Mouse (Mus musculus): ENCODE measurements around the gene F2rl3. TPM values are rescaled to one million over a fixed set of nuclear protein-coding genes. Genes with fewer than 3 reads are reported as not detected.

The F2rl3 gene
- polyA plus RNA-seq, 1 experiment from 2014 or later: 0.39 TPM

GRCm38 (mm10) chr8:72746061-72746460 is 15.6 kb upstream of the F2rl3 start:
- Histone ChIP-seq H3K4me2 (replicated peaks) (no peak overlapping the region), H3K36me3 (replicated peaks; ENCODE audit: control insufficient read depth, insufficient read depth) (peaks cover 99% of the 10 kb centered on the region), H3K9ac (no peak overlapping the region), H3K27ac (no peak overlapping the region), H3K4me3 (replicated peaks; ENCODE audit: low read length) (no peak overlapping the region), H3K9me3 (ENCODE audit: control insufficient read depth, low read length) (no peaks in the 10 kb centered on the region), H3K4me1 (replicated peaks; ENCODE audit: control insufficient read depth, insufficient read depth, low read length) (no peaks in the 10 kb centered on the region), H3K27me3 (ENCODE audit: control insufficient read depth, insufficient read depth, low read length) (no peaks in the 10 kb centered on the region)
- WGBS: 53% methylated on average over 5 of the region's 5 CpGs
- ATAC-seq (ENCODE audit: low FRiP score): peak; percentile 41; the same call in 1 of the 2 replicates
- DNase-seq (ENCODE audit: low spot score): peak; percentile 61

DNA sequence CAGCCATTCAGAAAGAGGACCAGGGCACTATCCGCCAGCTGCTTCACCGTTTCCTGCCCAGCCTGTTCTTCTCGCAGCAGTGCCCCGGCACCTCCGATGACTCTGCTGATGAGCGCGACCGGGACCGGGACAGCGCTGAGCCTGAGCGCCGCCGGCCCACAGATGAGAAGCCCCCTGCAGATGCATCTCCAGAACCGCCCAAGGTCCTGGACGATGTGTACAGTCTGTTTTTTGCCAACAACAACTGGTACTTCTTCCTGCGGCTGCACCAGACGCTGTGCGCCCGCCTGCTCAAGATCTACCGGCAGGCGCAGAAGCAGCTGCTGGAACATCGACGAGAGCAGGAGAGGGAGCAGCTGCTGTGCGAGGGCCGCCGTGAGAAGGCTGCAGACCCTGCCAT is 11.8 kb upstream of the F2rl3 start:
- Histone ChIP-seq H3K9ac (no peak overlapping the region), H3K4me1 (replicated peaks; ENCODE audit: control insufficient read depth, insufficient read depth, low read length) (no peaks in the 10 kb centered on the region), H3K9me3 (ENCODE audit: control insufficient read depth, low read length) (no peaks in the 10 kb centered on the region), H3K36me3 (replicated peaks; ENCODE audit: control insufficient read depth, insufficient read depth) (peaks cover 98% of the 10 kb centered on the region), H3K4me3 (replicated peaks; ENCODE audit: low read length) (no peak overlapping the region), H3K27ac (no peak overlapping the region), H3K4me2 (replicated peaks) (no peak overlapping the region), H3K27me3 (ENCODE audit: control insufficient read depth, insufficient read depth, low read length) (no peaks in the 10 kb centered on the region)
- ATAC-seq (ENCODE audit: low FRiP score) (no peak), DNase-seq (ENCODE audit: low spot score) (no peak)
- WGBS: 95% methylated on average over 26 of the region's 26 CpGs

DNA sequence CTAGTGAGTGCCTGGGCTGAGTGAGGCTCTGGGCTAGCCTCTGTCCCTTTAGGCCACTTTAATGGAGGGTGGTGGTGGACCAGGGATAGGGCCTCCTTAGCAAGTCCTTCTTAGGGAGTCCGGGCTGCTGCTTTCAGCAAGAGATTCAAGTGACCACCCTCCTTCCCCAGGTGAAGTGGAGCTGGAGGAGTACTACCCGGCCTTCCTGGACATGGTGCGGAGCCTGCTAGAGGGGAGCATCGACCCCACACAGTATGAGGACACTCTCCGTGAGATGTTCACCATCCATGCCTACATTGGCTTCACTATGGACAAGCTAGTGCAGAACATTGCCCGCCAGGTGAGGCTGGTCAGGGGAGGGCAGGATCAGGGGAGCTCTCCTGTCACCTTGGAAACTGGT is 11.4 kb upstream of the F2rl3 start:
- Histone ChIP-seq H3K36me3 (replicated peaks; ENCODE audit: control insufficient read depth, insufficient read depth) (peaks cover 95% of the 10 kb centered on the region), H3K4me1 (replicated peaks; ENCODE audit: control insufficient read depth, insufficient read depth, low read length) (no peaks in the 10 kb centered on the region), H3K27me3 (ENCODE audit: control insufficient read depth, insufficient read depth, low read length) (no peaks in the 10 kb centered on the region), H3K9me3 (ENCODE audit: control insufficient read depth, low read length) (no peaks in the 10 kb centered on the region), H3K4me2 (replicated peaks) (no peak overlapping the region), H3K4me3 (replicated peaks; ENCODE audit: low read length) (no peak overlapping the region), H3K27ac (no peak overlapping the region), H3K9ac (no peak overlapping the region)
- 94% methylated on average over 6 of the region's 6 CpGs for WGBS
- ATAC-seq (ENCODE audit: low FRiP score): no peak
- no peak for DNase-seq (ENCODE audit: low spot score)

GRCm38 (mm10) chr8:72751126-72751525 is 10.6 kb upstream of the F2rl3 start:
- H3K27ac ChIP-seq: no peak overlapping the region
- H3K27me3 ChIP-seq (ENCODE audit: control insufficient read depth, insufficient read depth, low read length): no peaks in the 10 kb centered on the region
- no peaks in the 10 kb centered on the region for H3K4me1 ChIP-seq (replicated peaks; ENCODE audit: control insufficient read depth, insufficient read depth, low read length)
- DNase-seq (ENCODE audit: low spot score) (no peak), ATAC-seq (ENCODE audit: low FRiP score) (no peak)
- 82% methylated on average over 3 of the region's 3 CpGs for WGBS
- no peak overlapping the region for H3K4me3 ChIP-seq (replicated peaks; ENCODE audit: low read length)
- no peaks in the 10 kb centered on the region for H3K9me3 ChIP-seq (ENCODE audit: control insufficient read depth, low read length)
- no peak overlapping the region for H3K9ac ChIP-seq
- no peak overlapping the region for H3K4me2 ChIP-seq (replicated peaks)
- peaks cover 95% of the 10 kb centered on the region for H3K36me3 ChIP-seq (replicated peaks; ENCODE audit: control insufficient read depth, insufficient read depth)

DNA sequence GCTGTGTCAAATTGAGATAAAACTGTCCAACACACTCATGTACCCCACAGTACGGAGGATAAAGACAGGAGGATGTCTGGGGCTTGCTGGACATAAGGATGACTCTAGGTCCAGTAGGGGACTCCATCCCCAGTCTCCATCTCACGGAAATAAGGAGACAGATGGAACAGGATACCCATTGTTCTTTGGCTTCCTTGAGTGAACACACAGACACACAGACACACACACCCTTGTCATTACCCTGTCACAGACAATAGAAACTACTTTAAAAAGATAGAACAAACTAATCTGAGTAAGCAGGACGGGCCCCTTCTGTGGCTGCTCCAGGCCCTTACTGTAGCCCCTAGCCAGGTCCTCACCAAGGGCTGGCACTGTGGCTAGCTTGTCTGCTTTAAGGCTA is 9.4 kb upstream of the F2rl3 start:
- Histone ChIP-seq H3K36me3 (replicated peaks; ENCODE audit: control insufficient read depth, insufficient read depth) (peaks cover 95% of the 10 kb centered on the region), H3K27ac (no peak overlapping the region), H3K4me1 (replicated peaks; ENCODE audit: control insufficient read depth, insufficient read depth, low read length) (no peaks in the 10 kb centered on the region), H3K27me3 (ENCODE audit: control insufficient read depth, insufficient read depth, low read length) (no peaks in the 10 kb centered on the region), H3K4me3 (replicated peaks; ENCODE audit: low read length) (no peak overlapping the region), H3K9ac (no peak overlapping the region), H3K4me2 (replicated peaks) (no peak overlapping the region), H3K9me3 (ENCODE audit: control insufficient read depth, low read length) (no peaks in the 10 kb centered on the region)
- DNase-seq (ENCODE audit: low spot score) (no peak), ATAC-seq (ENCODE audit: low FRiP score) (no peak)
- 84% methylated on average over 3 of the region's 3 CpGs for WGBS

DNA sequence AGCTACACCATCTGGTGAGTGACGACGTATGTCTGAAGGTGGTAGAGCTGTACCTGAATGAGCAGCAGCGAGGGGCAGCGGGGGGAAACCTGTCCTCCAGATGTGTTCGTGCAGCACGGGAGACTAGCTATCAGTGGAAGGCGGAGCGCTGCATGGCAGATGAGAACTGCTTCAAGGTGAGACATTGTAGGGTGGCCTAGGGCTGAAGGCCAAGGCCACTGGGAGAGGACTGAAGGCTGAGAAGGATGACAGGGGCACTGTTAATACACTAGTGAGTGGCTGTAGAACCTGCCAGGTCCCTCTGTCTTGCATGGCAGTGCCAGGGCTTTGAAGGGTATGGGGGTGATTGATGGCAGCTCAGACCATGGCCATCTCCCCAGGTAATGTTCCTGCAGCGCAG is 8.5 kb upstream of the F2rl3 start:
- 96% methylated on average over 9 of the region's 9 CpGs for WGBS
- Histone ChIP-seq H3K4me1 (replicated peaks; ENCODE audit: control insufficient read depth, insufficient read depth, low read length) (no peaks in the 10 kb centered on the region), H3K9me3 (ENCODE audit: control insufficient read depth, low read length) (no peaks in the 10 kb centered on the region), H3K9ac (no peak overlapping the region), H3K27me3 (ENCODE audit: control insufficient read depth, insufficient read depth, low read length) (no peaks in the 10 kb centered on the region), H3K4me3 (replicated peaks; ENCODE audit: low read length) (no peak overlapping the region), H3K4me2 (replicated peaks) (no peak overlapping the region), H3K36me3 (replicated peaks; ENCODE audit: control insufficient read depth, insufficient read depth) (peaks cover 95% of the 10 kb centered on the region), H3K27ac (no peak overlapping the region)
- ATAC-seq (ENCODE audit: low FRiP score) (no peak), DNase-seq (ENCODE audit: low spot score) (no peak)

- Histone ChIP-seq H3K9me3 (ENCODE audit: control insufficient read depth, low read length) (no peaks in the 10 kb centered on the region), H3K36me3 (replicated peaks; ENCODE audit: control insufficient read depth, insufficient read depth) (peaks cover 95% of the 10 kb centered on the region), H3K27ac (no peak overlapping the region), H3K4me2 (replicated peaks) (no peak overlapping the region), H3K9ac (no peak overlapping the region), H3K4me3 (replicated peaks; ENCODE audit: low read length) (no peak overlapping the region), H3K27me3 (ENCODE audit: control insufficient read depth, insufficient read depth, low read length) (no peaks in the 10 kb centered on the region), H3K4me1 (replicated peaks; ENCODE audit: control insufficient read depth, insufficient read depth, low read length) (no peaks in the 10 kb centered on the region)
- 98% methylated on average over 2 of the region's 2 CpGs for WGBS
- ATAC-seq (ENCODE audit: low FRiP score) (no peak), DNase-seq (ENCODE audit: low spot score) (no peak)
Observed at GRCm38 (mm10) chr8:72753781-72754180, 7.9 kb upstream of the F2rl3 start.

GRCm38 (mm10) chr8:72756031-72756430 is 5.6 kb upstream of the F2rl3 start:
- no peak overlapping the region for H3K4me2 ChIP-seq (replicated peaks)
- no peak overlapping the region for H3K27ac ChIP-seq
- H3K4me3 ChIP-seq (replicated peaks; ENCODE audit: low read length): no peak overlapping the region
- H3K27me3 ChIP-seq (ENCODE audit: control insufficient read depth, insufficient read depth, low read length): no peaks in the 10 kb centered on the region
- no peaks in the 10 kb centered on the region for H3K9me3 ChIP-seq (ENCODE audit: control insufficient read depth, low read length)
- H3K9ac ChIP-seq: no peak overlapping the region
- no peak for DNase-seq (ENCODE audit: low spot score)
- WGBS: 98% methylated on average over 2 of the region's 2 CpGs
- peaks cover 76% of the 10 kb centered on the region for H3K36me3 ChIP-seq (replicated peaks; ENCODE audit: control insufficient read depth, insufficient read depth)
- ATAC-seq (ENCODE audit: low FRiP score): no peak
- H3K4me1 ChIP-seq (replicated peaks; ENCODE audit: control insufficient read depth, insufficient read depth, low read length): no peaks in the 10 kb centered on the region

GRCm38 (mm10) chr8:72756771-72757390 is 4.8 kb upstream of the F2rl3 start:
- no peak for DNase-seq (ENCODE audit: low spot score)

More at GRCm38 (mm10) chr8:72756771-72757390, 4.8 kb upstream of the F2rl3 start:
- Histone ChIP-seq H3K4me2 (replicated peaks) (no peak overlapping the region), H3K27ac (no peak overlapping the region), H3K27me3 (ENCODE audit: control insufficient read depth, insufficient read depth, low read length) (no peaks in the 10 kb centered on the region), H3K4me1 (replicated peaks; ENCODE audit: control insufficient read depth, insufficient read depth, low read length) (no peaks in the 10 kb centered on the region), H3K9ac (no peak overlapping the region), H3K9me3 (ENCODE audit: control insufficient read depth, low read length) (no peaks in the 10 kb centered on the region), H3K4me3 (replicated peaks; ENCODE audit: low read length) (no peak overlapping the region), H3K36me3 (replicated peaks; ENCODE audit: control insufficient read depth, insufficient read depth) (peaks cover 68% of the 10 kb centered on the region)
- WGBS: 98% methylated on average over 35 of the region's 35 CpGs
- ATAC-seq (ENCODE audit: low FRiP score): no peak
